Mouse (Mus musculus): ENCODE measurements at regions not wholly inside any gene's neighbourhood (a gene's known extent, or its start where the extent isn't known, plus 50 kb on each side); places are given as distances from the start of the nearest gene placed in this dataset.
A peak's percentile ranks its signal among the peaks of the same experiment; 100 is the strongest.
"Not testable (repeated sequence)": the region's sequence is repeated elsewhere in the genome, so short reads cannot be mapped to it uniquely, and the experiment has no call there.

DNA sequence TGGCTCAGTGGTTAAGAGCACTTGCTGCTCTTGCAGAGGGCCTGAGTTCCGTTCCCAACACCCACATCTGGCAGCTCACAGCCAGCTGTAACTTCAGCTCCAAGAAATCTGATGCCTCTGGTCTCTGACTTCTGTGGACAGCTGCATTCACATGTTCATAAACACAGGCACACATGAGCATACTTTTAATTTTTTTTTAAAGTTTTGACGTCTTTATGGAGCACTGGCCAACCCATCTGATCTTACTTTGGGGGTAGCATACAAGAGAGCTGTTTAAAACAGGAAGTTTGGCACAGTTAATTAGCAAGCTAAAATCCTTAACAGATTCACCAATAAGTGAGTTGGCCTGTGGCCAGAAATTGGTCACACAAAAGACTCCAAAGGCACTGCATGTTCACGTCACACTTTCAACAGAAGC is 81.2 kb upstream of the Atl2 start:
- no peak for DNase-seq

DNA sequence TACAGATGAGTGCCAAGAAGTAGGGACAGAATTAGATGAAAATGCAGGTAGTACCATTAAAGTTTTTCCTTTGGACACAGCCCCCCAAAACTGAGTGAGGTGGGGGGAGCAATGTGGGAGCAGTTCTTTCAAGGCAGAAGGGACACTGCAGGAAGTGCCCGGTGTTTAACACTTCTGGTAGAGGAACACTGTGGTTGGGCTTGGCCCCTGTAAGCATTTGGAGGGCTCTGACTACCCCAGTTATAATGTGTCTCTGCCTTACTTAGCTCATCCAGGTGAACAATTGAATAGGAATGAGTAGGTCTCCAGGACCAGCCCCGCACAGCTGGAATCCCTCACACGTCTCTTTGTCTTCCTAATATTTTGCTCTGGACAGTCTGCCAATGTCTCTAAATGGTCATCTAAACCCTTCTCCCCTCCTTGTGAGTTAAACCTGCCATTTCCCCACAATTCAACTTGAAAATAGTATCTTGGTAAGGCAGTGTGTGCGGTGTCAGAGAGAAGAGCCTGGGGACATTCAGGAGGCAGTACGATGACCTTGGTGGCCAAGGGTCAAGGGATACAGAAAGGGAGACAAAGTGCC is 80.7 kb upstream of the Atl2 start:
- DNase-seq: no peak

DNA sequence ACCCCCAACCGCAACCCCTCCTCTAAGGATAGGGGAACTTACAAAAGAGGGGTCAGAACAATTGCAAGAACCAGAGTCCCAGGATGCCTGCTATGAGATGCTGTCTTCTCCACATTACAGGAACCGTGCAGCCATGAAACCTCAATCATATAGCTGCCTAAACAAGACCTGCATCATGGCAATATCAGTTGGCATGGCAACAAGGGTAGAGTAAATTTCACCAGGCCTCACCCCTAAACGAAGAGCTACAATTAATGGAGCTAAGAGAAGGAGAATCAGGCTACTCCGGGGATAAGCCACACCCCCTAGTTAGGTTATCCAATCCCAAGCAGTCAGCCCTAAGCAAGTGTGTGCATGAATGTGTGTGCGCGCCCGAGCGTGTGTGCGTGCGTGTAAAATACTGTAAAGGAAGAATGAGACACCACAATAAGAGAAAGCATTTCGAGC is 80.1 kb upstream of the Atl2 start:
- no peak for DNase-seq

DNA sequence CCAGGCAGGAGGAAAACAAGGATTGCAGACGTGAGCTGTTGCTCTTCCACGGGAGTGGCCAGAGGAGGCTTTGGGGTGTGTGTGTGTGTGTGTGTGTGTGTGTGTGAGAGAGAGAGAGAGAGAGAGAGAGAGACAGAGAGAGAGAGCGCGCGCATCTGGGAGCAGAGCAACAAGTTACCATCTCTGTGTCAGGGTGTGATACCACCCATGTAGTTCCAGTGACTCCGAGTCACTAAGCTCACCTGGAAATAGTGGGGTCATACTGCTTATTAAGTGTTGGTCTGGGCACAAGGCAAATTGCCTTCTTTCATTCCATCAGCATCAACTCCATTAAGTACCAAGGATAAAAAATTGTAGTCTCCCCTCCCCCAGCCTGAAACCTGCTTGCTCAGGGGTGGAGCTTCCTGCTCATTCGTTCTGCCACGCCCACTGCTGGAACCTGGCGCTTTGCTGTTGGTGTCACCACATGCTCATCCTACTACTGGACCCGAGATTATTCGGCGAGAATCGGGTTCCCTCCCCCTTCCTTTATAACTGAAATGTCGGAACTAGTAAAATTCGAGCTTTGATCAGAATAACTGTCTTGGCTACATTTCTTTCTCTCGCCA is 79.3 kb upstream of the Atl2 start:
- DNase-seq: not testable (repeated sequence)

DNA sequence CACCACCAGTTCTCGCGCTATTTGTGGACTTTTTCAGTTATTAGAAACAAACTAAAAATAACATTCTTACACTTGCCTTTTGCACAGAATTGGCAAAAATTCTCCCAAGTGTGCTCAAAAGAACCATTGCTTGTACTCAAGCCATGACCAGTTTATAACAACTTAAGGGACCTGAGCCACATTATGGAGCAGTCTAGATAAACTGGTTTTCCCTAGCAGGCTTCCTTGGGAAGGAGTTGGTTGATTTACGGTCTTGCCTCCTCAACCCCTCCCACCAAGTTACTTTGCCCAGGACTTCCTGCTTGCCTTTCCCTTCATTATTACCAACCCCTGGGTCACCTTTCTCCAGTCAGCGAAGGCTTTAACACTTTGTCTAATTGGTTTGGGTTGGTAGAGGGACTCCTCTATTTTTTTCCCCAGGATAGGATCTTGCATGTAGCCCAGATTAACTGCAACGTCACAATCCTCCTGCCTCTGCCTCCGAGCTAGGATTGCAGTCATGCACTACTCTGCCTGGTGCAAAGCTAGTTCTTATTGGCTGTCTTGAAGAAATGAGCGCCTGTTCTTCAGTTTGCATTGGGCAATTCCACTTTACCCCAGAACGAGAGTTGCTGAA is 75.9 kb upstream of the Atl2 start:
- DNase-seq: no peak

DNA sequence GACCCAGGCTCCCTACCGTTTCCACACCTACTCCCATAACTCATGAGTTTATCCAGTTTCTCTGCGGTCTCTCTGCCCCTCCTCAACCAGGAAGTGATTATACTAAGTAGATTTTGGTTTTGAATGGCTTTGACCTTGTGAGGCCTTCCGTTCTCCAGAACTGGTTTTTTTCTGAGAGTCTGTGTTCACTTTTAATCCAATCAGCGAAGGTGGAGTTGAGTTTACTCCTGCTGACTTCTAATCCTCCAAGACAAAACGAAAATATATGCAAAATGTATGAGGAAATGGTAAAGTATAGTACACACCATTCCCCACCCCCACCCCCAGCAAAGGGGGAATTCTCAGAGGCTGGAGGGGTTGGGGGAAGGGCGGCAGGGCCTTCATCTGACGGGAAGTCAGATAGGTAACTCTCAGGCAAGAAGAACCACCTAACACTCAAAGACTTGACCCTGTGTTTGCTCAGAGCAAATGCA is 73.6 kb upstream of the Atl2 start:
- DNase-seq: no peak

DNA sequence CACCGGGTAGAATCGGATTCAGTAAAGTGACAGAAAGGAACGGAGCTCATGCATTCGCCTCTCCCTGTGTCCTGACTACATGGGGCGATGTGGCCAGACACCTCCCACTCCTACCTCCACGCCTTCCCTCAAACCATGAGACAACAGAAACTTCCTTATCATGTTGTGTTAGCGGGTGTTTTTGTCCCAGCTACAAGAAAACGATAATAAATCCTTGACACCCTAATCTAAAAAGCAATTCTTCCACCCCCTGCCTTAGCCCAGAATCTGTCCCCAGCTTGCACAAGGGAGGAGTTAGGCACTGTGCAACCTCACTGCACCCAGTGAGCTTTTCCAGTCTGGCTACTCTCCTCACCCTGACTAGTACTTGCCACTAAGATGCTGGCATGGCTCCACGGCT is 72.9 kb upstream of the Atl2 start:
- DNase-seq: no peak

DNA sequence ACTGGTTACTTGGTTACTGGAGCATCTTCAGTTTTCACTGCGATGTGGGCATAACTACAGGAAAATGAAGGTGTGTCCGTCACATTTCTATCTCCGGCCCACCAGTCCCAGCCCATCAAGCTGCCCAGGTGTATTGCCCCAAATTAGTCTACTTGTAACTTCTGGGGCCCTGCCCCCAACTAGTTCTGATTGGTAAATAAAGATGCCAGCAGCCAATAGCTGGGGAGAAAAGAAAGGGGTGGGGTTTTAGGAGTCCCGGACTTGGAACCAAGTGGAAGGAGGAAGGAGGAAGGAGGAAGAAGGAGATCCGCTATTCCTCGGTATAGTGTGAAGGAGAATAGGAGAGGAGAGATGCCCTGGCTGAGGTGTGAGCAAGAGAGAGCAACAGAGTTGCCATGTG is 71.1 kb upstream of the Atl2 start:
- DNase-seq: no peak

DNA sequence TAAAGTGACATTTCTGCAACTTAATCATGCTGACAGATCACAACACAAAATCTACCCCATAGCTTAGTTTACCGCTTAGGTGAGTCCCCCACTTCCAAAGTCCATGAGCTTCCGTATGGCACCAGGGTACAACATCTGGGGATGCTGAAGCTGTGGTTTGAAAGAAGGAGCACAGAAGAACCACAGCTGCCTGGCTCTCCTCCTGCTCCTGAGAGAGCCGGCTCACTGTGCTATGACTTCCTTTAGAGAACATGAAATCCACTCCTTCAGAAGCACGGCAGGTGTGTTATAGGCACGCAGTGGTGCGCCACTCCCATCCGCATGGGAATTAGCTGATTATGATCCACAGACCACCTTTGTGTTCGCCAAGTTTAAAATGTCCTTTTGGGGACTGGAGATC is 69.7 kb upstream of the Atl2 start:
- no peak for DNase-seq

DNA sequence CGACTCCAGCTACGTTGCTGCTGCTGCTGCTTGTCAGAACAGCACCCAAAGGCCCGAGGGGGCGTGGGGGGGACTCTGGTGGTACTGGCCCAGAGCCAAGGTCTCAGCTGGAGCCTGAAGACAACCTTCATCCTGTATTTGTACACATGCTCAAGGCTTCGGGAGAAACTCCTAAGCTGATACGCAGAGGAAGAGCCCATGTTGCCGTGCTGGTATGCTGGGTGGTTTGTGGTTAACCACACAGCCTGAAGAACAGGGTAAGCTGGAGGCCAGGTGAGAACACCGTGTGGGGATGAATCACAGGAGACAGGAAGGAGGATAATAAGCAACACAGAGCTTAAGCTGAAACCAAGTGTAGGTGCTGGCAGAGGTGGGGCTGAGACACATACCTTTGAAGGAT is 68.9 kb upstream of the Atl2 start:
- no peak for DNase-seq

DNA sequence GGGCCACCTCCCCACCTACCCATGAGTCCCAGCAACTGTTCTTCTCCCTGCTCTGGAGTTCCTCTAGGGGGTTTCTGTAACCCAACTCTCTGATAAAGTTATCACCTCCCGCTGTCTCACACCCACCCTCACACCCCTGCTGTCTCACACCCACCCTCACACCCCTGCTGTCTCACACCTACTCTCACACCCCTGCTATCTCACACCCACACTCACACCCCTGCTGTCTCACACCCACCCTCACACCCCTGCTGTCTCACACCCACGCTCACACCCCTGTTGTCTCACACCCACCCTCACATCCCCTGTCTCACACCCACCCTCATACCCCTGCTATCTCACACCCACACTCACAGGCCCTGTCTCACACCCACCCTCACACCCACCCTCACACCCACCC is 67.4 kb upstream of the Atl2 start:
- DNase-seq: no peak

DNA sequence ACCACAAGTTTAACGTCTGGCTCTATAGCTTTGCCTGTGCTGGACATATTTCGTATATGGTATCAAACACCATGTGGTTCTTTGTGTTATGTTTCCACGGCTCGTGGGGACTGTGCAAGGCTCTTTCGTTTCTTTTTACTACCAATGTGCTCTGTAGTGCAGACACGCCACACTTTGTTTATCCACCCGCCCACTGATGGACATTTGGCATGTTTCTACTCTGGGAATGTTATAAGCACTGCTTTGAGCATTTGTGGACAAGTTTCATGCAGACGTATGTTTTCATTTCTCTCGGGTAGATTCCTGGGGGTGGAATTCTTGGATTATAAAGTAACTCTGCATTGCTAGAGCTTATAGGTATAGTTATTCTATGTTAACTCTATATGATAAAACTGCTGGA is 65.5 kb upstream of the Atl2 start:
- no peak for DNase-seq

DNA sequence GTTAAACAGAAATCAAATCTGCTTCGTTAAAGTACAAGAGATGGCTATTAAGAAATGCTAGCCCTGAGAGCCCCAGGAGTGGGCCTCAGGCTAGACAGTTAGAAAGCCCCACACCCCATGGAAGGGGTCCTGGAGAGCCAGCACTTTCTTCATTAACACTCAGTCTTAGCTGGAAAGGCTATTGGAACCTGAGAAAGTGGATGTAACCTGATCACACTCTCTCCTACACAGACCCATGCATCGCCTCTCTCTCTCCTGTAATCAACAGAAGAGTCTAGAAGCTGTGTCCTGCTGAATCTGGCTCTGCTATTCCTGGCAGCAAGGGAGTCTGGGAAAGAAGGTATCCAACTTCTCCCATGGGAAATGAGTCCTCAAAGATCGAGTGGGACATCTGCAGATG is 64.8 kb upstream of the Atl2 start:
- no peak for DNase-seq

DNA sequence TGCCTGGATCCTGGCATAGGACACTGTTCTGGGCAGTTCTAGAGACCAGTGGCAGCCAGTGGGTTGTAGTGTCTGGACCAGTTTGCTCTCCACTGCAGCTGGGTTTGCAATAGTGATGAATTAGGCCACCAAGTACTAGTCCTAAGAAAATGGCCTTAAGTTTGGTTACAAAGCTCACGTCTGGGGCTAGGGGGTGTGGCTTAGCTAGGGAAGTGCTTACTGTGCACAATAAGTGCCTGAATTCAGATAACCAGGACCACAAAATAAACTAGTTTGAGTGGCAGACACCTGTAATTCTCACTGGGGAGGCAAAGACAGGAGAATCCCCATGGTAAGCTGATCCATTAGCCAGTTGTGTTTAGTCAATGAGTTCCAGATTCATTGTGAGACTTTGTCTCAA is 59.3 kb upstream of the Atl2 start:
- DNase-seq: no peak

DNA sequence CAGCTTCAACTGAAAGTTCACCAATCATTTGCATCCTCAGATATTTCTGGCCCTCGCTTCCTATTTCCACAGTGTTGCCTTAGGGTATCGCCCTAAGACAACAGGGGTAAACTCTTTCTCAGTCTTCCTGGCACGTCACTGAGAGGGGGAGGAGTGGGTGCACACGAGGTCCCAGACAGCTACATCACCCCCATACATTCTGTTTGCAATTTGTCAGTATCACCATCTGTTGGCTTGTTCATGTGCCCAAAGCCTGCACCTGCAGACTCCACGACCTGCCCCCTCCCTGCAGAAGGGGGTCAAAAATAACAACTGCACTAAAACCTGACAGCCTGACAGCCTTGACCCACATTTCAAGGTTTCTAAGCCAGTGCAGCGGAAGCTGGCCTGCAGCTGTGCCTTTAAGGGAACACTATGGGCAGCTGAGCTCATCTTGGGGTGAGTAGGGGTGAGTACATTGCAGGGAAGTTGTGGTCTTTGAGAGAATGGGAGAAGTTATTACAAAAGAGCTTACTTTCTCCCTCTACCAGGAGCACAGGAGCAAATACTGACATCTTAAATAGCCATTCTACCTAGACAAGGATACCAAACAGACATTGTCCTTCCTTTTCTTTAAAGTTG is 58.8 kb upstream of the Atl2 start:
- no peak for DNase-seq

DNA sequence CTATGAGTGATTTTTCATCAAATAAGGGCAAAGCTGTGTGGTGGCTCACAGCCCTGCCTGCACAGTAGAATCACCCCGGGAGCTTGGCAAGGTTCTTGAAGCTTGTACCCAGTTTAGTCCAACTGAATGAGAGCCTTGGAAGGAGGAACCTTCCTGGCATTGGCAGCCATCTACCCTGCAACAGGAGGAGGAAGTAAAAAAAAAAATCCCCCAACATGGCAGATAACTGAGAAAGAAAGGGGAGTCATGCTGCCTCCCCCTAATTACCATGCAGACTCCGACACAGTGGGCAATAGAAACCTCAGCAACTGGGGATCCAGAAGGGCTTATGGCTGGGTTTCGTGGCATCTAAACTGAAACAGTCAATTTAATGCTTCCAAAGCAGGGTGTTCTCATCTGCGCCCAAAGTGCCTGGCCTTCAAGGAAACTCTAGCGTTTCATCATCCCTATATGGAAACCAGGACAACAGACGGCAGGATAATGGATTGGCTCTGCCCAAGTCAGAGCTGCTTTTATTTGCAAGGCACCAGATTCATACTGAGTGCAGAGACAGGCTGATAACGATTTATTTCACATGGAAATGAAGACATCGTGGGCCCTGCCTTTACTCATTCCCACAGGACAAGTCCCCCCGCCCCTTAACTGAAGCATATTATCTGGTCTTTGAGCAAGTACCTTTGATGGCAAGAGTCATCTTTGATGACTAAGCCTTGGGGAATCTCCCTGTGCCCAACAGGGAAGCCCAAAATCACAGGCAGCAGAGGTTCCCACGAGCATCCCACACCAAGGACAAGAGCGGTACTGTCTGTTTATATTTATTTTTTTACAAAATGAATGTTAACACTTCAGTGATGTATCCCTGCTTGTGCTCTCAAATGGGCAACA is 52.9 kb upstream of the Atl2 start:
- peak; percentile 78 for DNase-seq
